Mouse (Mus musculus): ENCODE data around the gene Jund.

Gene Jund

GRCm38 (mm10) chr8:70674109-70674508 lies 24.6 kb upstream of the Jund start:
- DNase-seq (ENCODE audit: low read depth, low spot score), result peak; percentile 48

GRCm38 (mm10) chr8:70674716-70675115 lies 24.0 kb upstream of the Jund start:
- DNase-seq (ENCODE audit: low read depth, low spot score), result peak; percentile 77

GRCm38 (mm10) chr8:70675336-70675735 lies 23.4 kb upstream of the Jund start:
- no peak for DNase-seq (ENCODE audit: low read depth, low spot score)

- no peak for DNase-seq (ENCODE audit: low read depth, low spot score)
These were observed 21.2 kb upstream of the Jund start for GRCm38 (mm10) chr8:70677451-70678080.

- DNase-seq (ENCODE audit: low read depth, low spot score), result no peak
These were observed 20.1 kb upstream of the Jund start for GRCm38 (mm10) chr8:70678679-70679078.

- DNase-seq (ENCODE audit: low read depth, low spot score), result no peak
These were observed 19.3 kb upstream of the Jund start for GRCm38 (mm10) chr8:70679404-70679803.

- DNase-seq (ENCODE audit: low read depth, low spot score), result no peak
These were observed 18.7 kb upstream of the Jund start for GRCm38 (mm10) chr8:70680039-70680438.

- no peak for DNase-seq (ENCODE audit: low read depth, low spot score)
These were observed 17.3 kb upstream of the Jund start for GRCm38 (mm10) chr8:70681410-70681809.

- DNase-seq (ENCODE audit: low read depth, low spot score), result peak; percentile 72
These were observed 16.6 kb upstream of the Jund start for GRCm38 (mm10) chr8:70682193-70682592.

GRCm38 (mm10) chr8:70682692-70683091 lies 16.1 kb upstream of the Jund start:
- DNase-seq (ENCODE audit: low read depth, low spot score), result no peak

GRCm38 (mm10) chr8:70684291-70684690 lies 14.5 kb upstream of the Jund start:
- DNase-seq (ENCODE audit: low read depth, low spot score), result no peak

GRCm38 (mm10) chr8:70687576-70687975 lies 11.2 kb upstream of the Jund start:
- no peak for DNase-seq (ENCODE audit: low read depth, low spot score)

GRCm38 (mm10) chr8:70688136-70688535 lies 10.6 kb upstream of the Jund start:
- DNase-seq (ENCODE audit: low read depth, low spot score), result no peak

- DNase-seq (ENCODE audit: low read depth, low spot score), result no peak
These were observed 8.8 kb upstream of the Jund start for GRCm38 (mm10) chr8:70689892-70690390.

- no peak for DNase-seq (ENCODE audit: low read depth, low spot score)
These were observed 7.5 kb upstream of the Jund start for GRCm38 (mm10) chr8:70691230-70691629.

- peak; percentile 95 for DNase-seq (ENCODE audit: low read depth, low spot score)
These were observed 7.0 kb upstream of the Jund start for GRCm38 (mm10) chr8:70691727-70692231.

- no peak for DNase-seq (ENCODE audit: low read depth, low spot score)
These were observed 5.1 kb upstream of the Jund start for GRCm38 (mm10) chr8:70693636-70694035.

GRCm38 (mm10) chr8:70695318-70696018 lies 3.3 kb upstream of the Jund start:
- DNase-seq (ENCODE audit: low read depth, low spot score), result no peak

- peak; percentile 91 for DNase-seq (ENCODE audit: low read depth, low spot score)
These were observed 2.5 kb upstream of the Jund start for GRCm38 (mm10) chr8:70696019-70696885.

GRCm38 (mm10) chr8:70696946-70697345 lies 1.8 kb upstream of the Jund start:
- DNase-seq (ENCODE audit: low read depth, low spot score), result no peak

GRCm38 (mm10) chr8:70697366-70698250 lies 1.1 kb upstream of the Jund start:
- DNase-seq (ENCODE audit: low read depth, low spot score), result no peak

Data from ES-CJ7 (cell line).